Mouse (Mus musculus) lung, embryonic 16.5 days (tissue): ENCODE measurements around the gene Amer2. TPM values are rescaled to one million over a fixed set of nuclear protein-coding genes. Genes with fewer than 3 reads are reported as not detected.
"Not testable (repeated sequence)": the region's sequence is repeated elsewhere in the genome, so short reads cannot be mapped to it uniquely, and the experiment has no call there.

Experiments used
- ATAC-seq: fragments of 200-750 bp; cut with Nextera tagmentation; 2 replicates; pipeline ENCODE4 v1.8.0; 2017; ENCODE audit warnings: low read depth, mild to moderate bottlenecking, moderate library complexity
- H3K27ac ChIP-seq: fragments of 300-500 bp; sonication (generic); 2 replicates; pipeline ENCODE4 v1.5.1; 2014; ENCODE audit warnings: mild to moderate bottlenecking, control low read depth, low read length
- H3K27me3 ChIP-seq: fragments of 300-500 bp; sonication (generic); 2 replicates; pipeline ENCODE4 v1.6.1; 2014; ENCODE audit warnings: low read depth, low read length, mixed read lengths; ENCODE audit not compliant: control insufficient read depth, insufficient read depth
- H3K36me3 ChIP-seq: fragments of 300-500 bp; sonication (generic); 2 replicates; pipeline ENCODE4 v1.6.1; 2014; ENCODE audit warnings: low read length; ENCODE audit not compliant: control insufficient read depth, insufficient read depth
- H3K4me1 ChIP-seq: fragments of 300-500 bp; sonication (generic); replicated peaks from 2 replicates; pipeline ENCODE4 v1.6.1; 2014; ENCODE audit warnings: low read length, mixed read lengths; ENCODE audit not compliant: control insufficient read depth, insufficient read depth
- H3K4me2 ChIP-seq: fragments of 300-500 bp; sonication (generic); 2 replicates; pipeline ENCODE4 v1.6.1; 2014; ENCODE audit warnings: low read depth, low read length, control low read depth
- H3K4me3 ChIP-seq: fragments of 300-500 bp; sonication (generic); 2 replicates; pipeline ENCODE4 v1.5.1; 2014; ENCODE audit warnings: mild to moderate bottlenecking, low read length, control low read depth
- H3K9ac ChIP-seq: fragments of 300-500 bp; sonication (generic); 2 replicates; pipeline ENCODE4 v1.6.1; 2014; ENCODE audit warnings: low read length, control low read depth
- H3K9me3 ChIP-seq: fragments of 300-500 bp; sonication (generic); 2 replicates; pipeline ENCODE4 v1.6.1; 2016; ENCODE audit warnings: low read length; ENCODE audit not compliant: control insufficient read depth
- WGBS: fragments of 180-500 bp; shearing (Covaris S2); extraction: QIAGEN DNeasy Blood & Tissue Kit; methylation state at CpG from one replicate; pipeline ENCODE4 v1.1.7; 2014; 5-methylcytosine and 5-hydroxymethylcytosine counted together
- polyA plus RNA-seq: library from polyadenylated mRNA; unstranded; fragments of >200 nt; fragmentation: Nextera tagmentation; extraction: Ambion mirVana; gene quantifications from 2 replicates; pipeline ENCODE4 v1.2.1, GENCODE M21; 2015

The Amer2 gene
- polyA plus RNA-seq, result 0.59 and 0.82 TPM in 2 replicates

DNA sequence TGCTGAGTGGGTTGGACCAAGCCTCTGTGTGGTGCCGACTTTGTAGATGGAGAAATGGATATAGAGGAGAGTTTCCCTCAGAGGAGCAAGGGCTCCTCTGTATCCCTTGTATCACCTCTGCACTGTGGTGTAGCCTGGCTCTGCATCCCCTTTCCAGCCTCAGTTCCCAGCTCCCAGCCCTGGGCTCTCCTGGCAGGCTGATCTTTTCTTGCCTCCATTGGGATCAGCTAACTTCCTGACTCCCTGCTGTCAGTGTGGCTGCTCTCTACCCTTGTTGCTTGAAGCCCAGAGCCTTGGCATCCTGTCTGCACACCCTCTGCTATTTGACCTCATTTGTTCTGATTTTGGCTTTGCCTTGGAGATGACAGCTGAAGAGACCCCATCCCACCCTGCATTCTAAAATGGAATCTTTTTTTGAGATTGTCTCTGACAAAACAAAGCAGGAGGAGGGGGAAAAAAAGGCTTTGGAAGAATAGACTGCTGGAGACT lies at the start of gene Amer2:
Gene Amer2 (plus strand): TSS at position 439 of the 489 bp plus-strand sequence.
- 36% methylated on average over 1 of the region's 1 CpGs for WGBS
- no peak within 1 kb of the TSS for H3K4me2 ChIP-seq
- H3K9ac ChIP-seq, result no peak within 1 kb of the TSS
- H3K4me3 ChIP-seq, result no peak within 1 kb of the TSS
- peaks cover 9% of the 10 kb centered on the region for H3K27me3 ChIP-seq
- no peaks in the 10 kb centered on the region for H3K36me3 ChIP-seq
- H3K4me1 ChIP-seq, result no peaks in the 10 kb centered on the region
- H3K9me3 ChIP-seq, result no peaks in the 10 kb centered on the region
- no peak for ATAC-seq
- no peak within 1 kb of the TSS for H3K27ac ChIP-seq

DNA sequence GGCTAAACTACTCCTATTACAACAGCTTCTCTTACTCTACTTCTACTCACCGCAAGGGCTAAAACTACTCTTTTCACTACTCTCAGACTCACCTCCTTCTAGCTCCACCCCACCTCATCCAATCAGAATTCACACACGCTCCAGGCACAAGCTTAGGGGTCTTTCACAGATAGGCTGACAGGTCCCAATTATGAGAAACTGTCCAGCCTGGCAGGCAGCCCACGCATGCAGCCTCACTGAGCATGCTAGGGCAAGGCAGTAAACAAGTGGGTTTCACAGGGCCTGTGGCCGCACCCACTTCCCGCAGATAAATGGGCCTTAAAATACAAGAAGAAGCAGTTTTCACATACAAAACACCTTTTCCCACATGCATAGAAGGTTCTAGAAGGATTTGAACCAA lies 33.1 kb upstream of the Amer2 start:
- whole genome bisulfite sequencing, result 82% methylated on average over 5 of the region's 5 CpGs

GRCm38 (mm10) chr14:60340570-60340969 lies 32.5 kb upstream of the Amer2 start:
- H3K27ac ChIP-seq, result no peak overlapping the region
- no peak for ATAC-seq
- no peaks in the 10 kb centered on the region for H3K36me3 ChIP-seq
- H3K27me3 ChIP-seq, result no peaks in the 10 kb centered on the region
- 76% methylated on average over 4 of the region's 4 CpGs for WGBS
- no peaks in the 10 kb centered on the region for H3K4me1 ChIP-seq
- H3K9me3 ChIP-seq, result no peaks in the 10 kb centered on the region
- H3K9ac ChIP-seq, result no peak overlapping the region
- no peak overlapping the region for H3K4me2 ChIP-seq
- H3K4me3 ChIP-seq, result no peak overlapping the region

More for the DNA sequence above, 33.1 kb upstream of the Amer2 start:
- H3K4me1 ChIP-seq, H3K27ac ChIP-seq, H3K27me3 ChIP-seq, H3K4me2 ChIP-seq, H3K9ac ChIP-seq, H3K4me3 ChIP-seq, H3K9me3 ChIP-seq, ATAC-seq, H3K36me3 ChIP-seq: not testable (repeated sequence)

GRCm38 (mm10) chr14:60345326-60345876 lies 27.7 kb upstream of the Amer2 start:
- no peak overlapping the region for H3K27ac ChIP-seq
- no peaks in the 10 kb centered on the region for H3K36me3 ChIP-seq
- no peaks in the 10 kb centered on the region for H3K9me3 ChIP-seq
- WGBS, result 82% methylated on average over 6 of the region's 6 CpGs
- H3K4me3 ChIP-seq, result no peak overlapping the region
- no peaks in the 10 kb centered on the region for H3K4me1 ChIP-seq
- no peaks in the 10 kb centered on the region for H3K27me3 ChIP-seq
- no peak overlapping the region for H3K4me2 ChIP-seq
- ATAC-seq, result no peak
- no peak overlapping the region for H3K9ac ChIP-seq

GRCm38 (mm10) chr14:60358347-60358746 lies 14.7 kb upstream of the Amer2 start:
- H3K36me3 ChIP-seq, result no peaks in the 10 kb centered on the region
- no peak overlapping the region for H3K27ac ChIP-seq
- no peaks in the 10 kb centered on the region for H3K27me3 ChIP-seq
- no peak overlapping the region for H3K4me3 ChIP-seq
- ATAC-seq, result no peak
- no peaks in the 10 kb centered on the region for H3K9me3 ChIP-seq
- no peaks in the 10 kb centered on the region for H3K4me1 ChIP-seq
- H3K9ac ChIP-seq, result no peak overlapping the region
- no peak overlapping the region for H3K4me2 ChIP-seq
- WGBS, result 68% methylated on average over 5 of the region's 5 CpGs

GRCm38 (mm10) chr14:60361380-60362212 lies 11.5 kb upstream of the Amer2 start:
- Histone ChIP-seq H3K36me3 (no peaks in the 10 kb centered on the region), H3K27me3 (no peaks in the 10 kb centered on the region), H3K4me1 (no peaks in the 10 kb centered on the region), H3K4me3 (no peak overlapping the region), H3K27ac (no peak overlapping the region), H3K9me3 (no peaks in the 10 kb centered on the region), H3K4me2 (no peak overlapping the region), H3K9ac (no peak overlapping the region)
- 69% methylated on average over 9 of the region's 9 CpGs for WGBS
- no peak for ATAC-seq

GRCm38 (mm10) chr14:60366729-60367128 lies 6.3 kb upstream of the Amer2 start:
- H3K27ac ChIP-seq, result no peak overlapping the region
- H3K4me3 ChIP-seq, result no peak overlapping the region
- no peak overlapping the region for H3K9ac ChIP-seq
- H3K9me3 ChIP-seq, result no peaks in the 10 kb centered on the region
- no peak for ATAC-seq
- WGBS, result 70% methylated on average over 1 of the region's 1 CpGs
- H3K27me3 ChIP-seq, result no peaks in the 10 kb centered on the region
- H3K36me3 ChIP-seq, result no peaks in the 10 kb centered on the region
- no peaks in the 10 kb centered on the region for H3K4me1 ChIP-seq
- H3K4me2 ChIP-seq, result no peak overlapping the region

- H3K9ac ChIP-seq, result no peak overlapping the region
- H3K36me3 ChIP-seq, result no peaks in the 10 kb centered on the region
- H3K27ac ChIP-seq, result no peak overlapping the region
- no peaks in the 10 kb centered on the region for H3K4me1 ChIP-seq
- no peak for ATAC-seq
- no peak overlapping the region for H3K4me3 ChIP-seq
- WGBS, result 64% methylated on average over 9 of the region's 9 CpGs
- H3K27me3 ChIP-seq, result no peaks in the 10 kb centered on the region
- no peaks in the 10 kb centered on the region for H3K9me3 ChIP-seq
- H3K4me2 ChIP-seq, result no peak overlapping the region
These were observed 4.0 kb upstream of the Amer2 start for GRCm38 (mm10) chr14:60368769-60369666.
